Mouse (Mus musculus) heart, embryonic 14.5 days (tissue): ENCODE measurements around the gene Rhobtb3. TPM values are rescaled to one million over a fixed set of nuclear protein-coding genes. Genes with fewer than 3 reads are reported as not detected.

Experiments used
- ATAC-seq: fragments of 200-750 bp; cut with Nextera tagmentation; 2 replicates; pipeline ENCODE4 v1.8.0; 2017; ENCODE audit warnings: low read depth, moderate TSS enrichment; ENCODE audit not compliant: insufficient number of reproducible peaks, insufficient read depth, low FRiP score
- H3K27ac ChIP-seq, 2 experiments: fragments of 200-500 bp in 1 of 2; fragments of 300-500 bp in 1 of 2; sonication (generic) in 1 of 2; replicated peaks in 1 of 2; 2 replicates each; pipeline ENCODE4 v1.5.1; 2012 to 2014; ENCODE audit warnings: low read depth in 2 of 2, low read length in 2 of 2, control low read depth in 1 of 2, mild to moderate bottlenecking in 1 of 2, mixed read lengths in 1 of 2; ENCODE audit not compliant: control insufficient read depth in 1 of 2, insufficient read depth in 1 of 2
- H3K27me3 ChIP-seq: fragments of 300-500 bp; sonication (generic); 2 replicates; pipeline ENCODE4 v1.6.1; 2014; ENCODE audit warnings: mild to moderate bottlenecking, low read length, control low read depth; ENCODE audit not compliant: control insufficient read depth, insufficient read depth
- H3K36me3 ChIP-seq: fragments of 300-500 bp; sonication (generic); 2 replicates; pipeline ENCODE4 v1.6.1; 2014; ENCODE audit warnings: mild to moderate bottlenecking, control low read depth, low read length, mixed read lengths; ENCODE audit not compliant: control insufficient read depth, insufficient read depth
- H3K4me1 ChIP-seq, 2 experiments: fragments of 200-500 bp in 1 of 2; fragments of 300-500 bp in 1 of 2; sonication (generic) in 1 of 2; 2 replicates each; pipeline ENCODE4 v1.6.1; 2012 to 2014; ENCODE audit warnings: low read length in 2 of 2, control low read depth in 1 of 2, mixed read lengths in 1 of 2; ENCODE audit not compliant: control insufficient read depth in 2 of 2, insufficient read depth in 2 of 2
- H3K4me2 ChIP-seq: fragments of 300-500 bp; sonication (generic); 2 replicates; pipeline ENCODE4 v1.6.1; 2014; ENCODE audit warnings: mild to moderate bottlenecking, low read length
- H3K4me3 ChIP-seq, 2 experiments: fragments of 200-500 bp in 1 of 2; fragments of 300-500 bp in 1 of 2; sonication (generic) in 1 of 2; 2 replicates each; pipeline ENCODE4 v1.5.1; 2012 to 2014; ENCODE audit warnings: low read length in 2 of 2, mild to moderate bottlenecking in 2 of 2, control low read depth in 1 of 2, low read depth in 1 of 2, moderate library complexity in 1 of 2; ENCODE audit not compliant: control insufficient read depth in 1 of 2, insufficient read depth in 1 of 2
- H3K9ac ChIP-seq: fragments of 300-500 bp; sonication (generic); 2 replicates; pipeline ENCODE4 v1.6.1; 2014; ENCODE audit warnings: mild to moderate bottlenecking, low read length
- H3K9me3 ChIP-seq: fragments of 300-500 bp; sonication (generic); 2 replicates; pipeline ENCODE4 v1.6.1; 2016; ENCODE audit warnings: low read length, control low read depth; ENCODE audit not compliant: control insufficient read depth
- WGBS: fragments of 180-500 bp; shearing (Covaris S2); extraction: QIAGEN DNeasy Blood & Tissue Kit; methylation state at CpG from one replicate; pipeline ENCODE4 v1.1.7; 2014; 5-methylcytosine and 5-hydroxymethylcytosine counted together
- polyA plus RNA-seq: library from polyadenylated mRNA; unstranded; fragments of >200 nt; fragmentation: Nextera tagmentation; extraction: Ambion mirVana; gene quantifications from 2 replicates; pipeline ENCODE4 v1.2.1, GENCODE M21; 2014

The Rhobtb3 gene
- polyA plus RNA-seq, 1 experiment from 2014 or later: 35.0 TPM

GRCm38 (mm10) chr13:75874608-75875376 lies 68.9 kb downstream of the Rhobtb3 start:
- no peak overlapping the region; the same call in 1 of the 2 replicates for H3K9ac ChIP-seq
- H3K27ac ChIP-seq: no peak overlapping the region
- no peak overlapping the region for H3K4me3 ChIP-seq
- no peak overlapping the region for H3K4me2 ChIP-seq
- H3K9me3 ChIP-seq: no peaks in the 10 kb centered on the region
- H3K27me3 ChIP-seq: no peaks in the 10 kb centered on the region
- WGBS: 32% methylated on average over 4 of the region's 4 CpGs
- ATAC-seq: no peak
- peaks cover 78% of the 10 kb centered on the region for H3K36me3 ChIP-seq
- H3K4me1 ChIP-seq: peaks cover 0 to 5% of the 10 kb centered on the region in 2 experiments; a peak in 1 of 4 replicates

- Histone ChIP-seq H3K4me2 (no peak overlapping the region), H3K9me3 (no peaks in the 10 kb centered on the region), H3K36me3 (peaks cover 45% of the 10 kb centered on the region), H3K4me1 (no peaks in the 10 kb centered on the region), H3K27me3 (no peaks in the 10 kb centered on the region), H3K4me3 (no peak overlapping the region), H3K27ac (no peak overlapping the region), H3K9ac (no peak overlapping the region)
- 87% methylated on average over 2 of the region's 2 CpGs for WGBS
- ATAC-seq: no peak
These were observed 75.8 kb downstream of the Rhobtb3 start for GRCm38 (mm10) chr13:75867876-75868275.

DNA sequence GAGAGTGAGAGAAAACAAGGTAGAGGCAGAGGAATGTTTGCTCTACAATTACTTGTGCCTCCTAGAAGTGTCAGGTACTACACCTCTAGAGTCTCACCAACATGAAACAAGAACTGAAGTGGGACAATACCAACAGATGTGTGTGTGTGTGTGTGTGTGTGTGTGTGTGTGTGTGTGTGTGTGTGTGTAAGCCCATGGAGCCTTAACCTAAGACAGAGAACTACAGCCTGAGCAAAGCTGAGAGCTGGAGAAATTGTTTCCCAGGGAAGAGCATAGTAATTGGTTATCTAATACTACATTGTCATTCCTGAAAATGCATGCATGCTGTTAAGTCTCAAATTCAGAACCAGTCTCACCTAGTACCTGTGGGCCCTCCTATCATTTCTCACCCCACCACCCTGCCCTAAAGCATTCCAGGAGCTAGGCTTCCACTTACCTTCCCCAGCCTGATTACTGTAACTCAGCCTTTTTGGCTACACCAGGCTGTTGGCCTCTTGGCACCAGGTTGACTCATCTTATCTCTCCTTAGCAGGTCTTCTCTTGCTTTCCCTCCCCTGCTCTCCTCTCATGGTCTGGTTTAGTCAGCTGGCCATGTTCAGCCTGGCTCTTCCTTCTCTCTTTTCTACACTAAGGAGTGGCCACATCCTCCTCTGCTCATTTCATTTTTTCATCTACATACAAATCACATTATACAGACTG lies 78.1 kb downstream of the Rhobtb3 start:
- ATAC-seq: no peak
- Histone ChIP-seq H3K36me3 (peaks cover 25% of the 10 kb centered on the region), H3K9me3 (no peaks in the 10 kb centered on the region), H3K27me3 (no peaks in the 10 kb centered on the region), H3K4me1 (no peaks in the 10 kb centered on the region), H3K27ac (no peak overlapping the region), H3K9ac (no peak overlapping the region), H3K4me3 (no peak overlapping the region), H3K4me2 (no peak overlapping the region)

GRCm38 (mm10) chr13:75859264-75859844 lies 84.4 kb downstream of the Rhobtb3 start:
- H3K4me1 ChIP-seq: no peaks in the 10 kb centered on the region
- H3K27me3 ChIP-seq: no peaks in the 10 kb centered on the region
- no peak overlapping the region for H3K27ac ChIP-seq
- no peak overlapping the region for H3K4me3 ChIP-seq
- H3K4me2 ChIP-seq: no peak overlapping the region
- 67% methylated on average over 1 of the region's 1 CpGs for WGBS
- no peaks in the 10 kb centered on the region for H3K36me3 ChIP-seq
- ATAC-seq: no peak
- H3K9ac ChIP-seq: no peak overlapping the region
- H3K9me3 ChIP-seq: no peaks in the 10 kb centered on the region

GRCm38 (mm10) chr13:75853118-75853517 lies 90.6 kb downstream of the Rhobtb3 start:
- WGBS: 92% methylated on average over 3 of the region's 3 CpGs
- no peak; the same call in 1 of the 2 replicates for ATAC-seq
- Histone ChIP-seq H3K9ac (no peak overlapping the region), H3K36me3 (peaks cover 11% of the 10 kb centered on the region), H3K4me3 (no peak overlapping the region), H3K4me1 (no peaks in the 10 kb centered on the region), H3K27ac (no peak overlapping the region), H3K4me2 (no peak overlapping the region), H3K9me3 (no peaks in the 10 kb centered on the region), H3K27me3 (no peaks in the 10 kb centered on the region)

GRCm38 (mm10) chr13:75852027-75852426 lies 91.7 kb downstream of the Rhobtb3 start:
- ATAC-seq: no peak
- Histone ChIP-seq H3K9me3 (no peaks in the 10 kb centered on the region), H3K4me2 (no peak overlapping the region), H3K4me1 (no peaks in the 10 kb centered on the region), H3K36me3 (peaks cover 21% of the 10 kb centered on the region), H3K27ac (no peak overlapping the region), H3K4me3 (no peak overlapping the region), H3K27me3 (no peaks in the 10 kb centered on the region), H3K9ac (no peak overlapping the region)
- WGBS: 76% methylated on average over 4 of the region's 4 CpGs

DNA sequence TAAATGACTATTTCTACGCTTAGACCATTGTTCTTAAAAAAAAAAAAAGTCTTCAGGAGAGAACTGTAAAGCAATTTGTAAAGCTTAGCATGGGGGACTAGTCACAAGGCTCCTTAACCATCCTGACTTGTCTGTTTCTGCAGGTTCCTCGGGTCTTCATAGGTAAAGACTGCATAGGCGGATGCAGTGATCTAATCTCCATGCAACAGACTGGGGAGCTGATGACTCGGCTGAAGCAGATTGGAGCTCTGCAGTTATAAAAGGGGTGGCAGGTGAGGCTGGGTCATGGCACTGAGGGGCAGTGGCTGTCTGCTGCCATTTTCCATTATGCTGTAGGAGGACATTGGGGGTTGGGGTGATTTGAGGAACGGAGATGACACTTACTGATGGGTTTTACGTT lies 96.7 kb downstream of the Rhobtb3 start:
- WGBS: 91% methylated on average over 6 of the region's 6 CpGs
- no peak for ATAC-seq
- H3K9me3 ChIP-seq: no peaks in the 10 kb centered on the region
- H3K4me1 ChIP-seq: peaks cover 0 to 7% of the 10 kb centered on the region in 2 experiments; a peak in 2 of 4 replicates
- no peak overlapping the region for H3K4me2 ChIP-seq
- H3K4me3 ChIP-seq: no peak overlapping the region
- no peak overlapping the region for H3K27ac ChIP-seq
- no peak overlapping the region for H3K9ac ChIP-seq
- peaks cover 22% of the 10 kb centered on the region for H3K36me3 ChIP-seq
- no peaks in the 10 kb centered on the region for H3K27me3 ChIP-seq
